In the genomic region with DNA sequence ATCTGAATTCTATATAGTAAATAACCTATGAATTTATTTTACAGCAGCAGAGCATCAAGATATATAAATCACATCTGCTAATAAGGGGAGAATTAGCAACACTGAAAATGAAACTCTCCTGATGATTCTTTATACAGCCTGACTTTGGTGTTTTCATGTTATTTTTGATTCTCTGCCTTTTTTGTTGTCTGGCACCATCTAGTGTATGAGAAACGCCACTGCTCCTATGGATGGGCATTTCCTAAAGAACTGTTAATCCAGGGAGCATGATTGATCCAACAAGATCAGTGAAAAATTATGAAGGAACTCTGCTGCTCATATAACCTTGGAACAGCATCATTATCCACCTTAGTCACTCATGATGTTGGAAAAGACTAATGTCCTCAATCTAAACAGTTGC, we compare ENCODE assay signal across 9 mouse cellular contexts. TPM values are rescaled to one million over a fixed set of nuclear protein-coding genes. Genes with fewer than 3 reads are reported as not detected.
DNase-seq lines count a peak whose midpoint lies in the region; ATAC-seq and TF ChIP-seq lines count a peak whose summit lies in the region.
"Had no signal": no experiment of that assay in that cellular context is flagged by ENCODE, and none has a peak within 500 bp of the region (broad histone marks: within the 10 kb centered on the region; RNA-seq: fewer than 3 reads in every experiment).

No protein-coding gene starts in this region.

- H3K9ac ChIP-seq in liver, postnatal 0 days (replicated peaks) = no peak overlapping the region
- H3K9ac ChIP-seq in liver, embryonic 12.5 days = no peak overlapping the region
- no peak overlapping the region for H3K9ac ChIP-seq in kidney, postnatal 0 days (ENCODE audit: low read depth, low read length)
- H3K9ac ChIP-seq in midbrain, embryonic 12.5 days (replicated peaks) = no peak overlapping the region

- no peak overlapping the region for H3K4me2 ChIP-seq in liver, postnatal 0 days (ENCODE audit: low read depth, low read length)
- H3K4me2 ChIP-seq in liver, embryonic 12.5 days = no peak overlapping the region
- H3K4me2 ChIP-seq in kidney, postnatal 0 days (ENCODE audit: low read length) = no peak overlapping the region
- no peak overlapping the region for H3K4me2 ChIP-seq in midbrain, embryonic 12.5 days (replicated peaks)

- ATAC-seq in liver, postnatal 0 days = no peak
- no peak for ATAC-seq in liver, embryonic 12.5 days
- peak; percentile 39; the same call in 1 of the 2 replicates for ATAC-seq in erythroid progenitor cell, adult 5-6 weeks (replicated peaks; ENCODE audit: low FRiP score, poor library complexity, severe bottlenecking)
- ATAC-seq in kidney, postnatal 0 days (replicated peaks; ENCODE audit: low FRiP score, low read depth) = no peak
- ATAC-seq in midbrain, embryonic 12.5 days (ENCODE audit: low FRiP score, low read depth) = peak; percentile 60; the same call in 1 of the 2 replicates

- no peaks in the 10 kb centered on the region for H3K9me3 ChIP-seq in liver, postnatal 0 days (ENCODE audit: low read length)
- H3K9me3 ChIP-seq in liver, embryonic 12.5 days (replicated peaks) = no peaks in the 10 kb centered on the region
- H3K9me3 ChIP-seq in kidney, postnatal 0 days (replicated peaks; ENCODE audit: low read length) = no peaks in the 10 kb centered on the region
- no peaks in the 10 kb centered on the region for H3K9me3 ChIP-seq in midbrain, embryonic 12.5 days

- no peaks in the 10 kb centered on the region for H3K4me1 ChIP-seq in liver, postnatal 0 days (ENCODE audit: insufficient read depth)
- no peaks in the 10 kb centered on the region for H3K4me1 ChIP-seq in liver, embryonic 12.5 days
- H3K4me1 ChIP-seq in kidney, postnatal 0 days (replicated peaks; ENCODE audit: insufficient read depth, low read length) = no peaks in the 10 kb centered on the region
- no peaks in the 10 kb centered on the region for H3K4me1 ChIP-seq in midbrain, embryonic 12.5 days

- no peak for TF ChIP-seq EP300 in liver, postnatal 0 days (IDR thresholded peaks at IDR 0.05; ENCODE audit: low read depth)

- peak; percentile 81 for TF ChIP-seq CTCF in liver, postnatal 0 days (IDR thresholded peaks at IDR 0.05; ENCODE audit: low read depth)
- TF ChIP-seq CTCF in kidney, postnatal 0 days (IDR thresholded peaks at IDR 0.05; ENCODE audit: low read depth) = peak; percentile 91

- intact Hi-C loops in gastrocnemius, postnatal 36 days (cut with DNase I) = loop anchor here (5.0 kb wide), 1 partner anchor 170 kb away; no protein-coding TSS in a partner anchor

- WGBS in liver, postnatal 0 days (ENCODE audit: insufficient replicate concordance) = 4% methylated on average over 1 of the region's 1 CpGs
- WGBS in liver, embryonic 12.5 days (ENCODE audit: insufficient replicate concordance) = 0% methylated on average over 1 of the region's 1 CpGs
- 0% methylated on average over 1 of the region's 1 CpGs for WGBS in kidney, postnatal 0 days
- WGBS in midbrain, embryonic 12.5 days = 5% methylated on average over 1 of the region's 1 CpGs

- no peaks in the 10 kb centered on the region for H3K36me3 ChIP-seq in liver, postnatal 0 days (replicated peaks; ENCODE audit: insufficient read depth, low read length)
- no peaks in the 10 kb centered on the region for H3K36me3 ChIP-seq in liver, embryonic 12.5 days
- H3K36me3 ChIP-seq in kidney, postnatal 0 days (ENCODE audit: insufficient read depth, low read length) = no peaks in the 10 kb centered on the region
- no peaks in the 10 kb centered on the region for H3K36me3 ChIP-seq in midbrain, embryonic 12.5 days

- no peaks in the 10 kb centered on the region for H3K27me3 ChIP-seq in liver, postnatal 0 days (ENCODE audit: insufficient read depth, low read length)
- no peaks in the 10 kb centered on the region for H3K27me3 ChIP-seq in liver, embryonic 12.5 days (replicated peaks)
- H3K27me3 ChIP-seq in kidney, postnatal 0 days (ENCODE audit: insufficient read depth, low read length) = no peaks in the 10 kb centered on the region
- no peaks in the 10 kb centered on the region for H3K27me3 ChIP-seq in midbrain, embryonic 12.5 days

- no peak overlapping the region for H3K4me3 ChIP-seq in liver, postnatal 0 days (ENCODE audit: low read depth, low read length)
- H3K4me3 ChIP-seq in liver, embryonic 12.5 days = no peak overlapping the region
- H3K4me3 ChIP-seq in kidney, postnatal 0 days (replicated peaks; ENCODE audit: low read depth, low read length) = no peak overlapping the region
- H3K4me3 ChIP-seq in midbrain, embryonic 12.5 days = no peak overlapping the region

- no peak for DNase-seq in liver, postnatal 0 days
- peak; percentile 47 for DNase-seq in R1 (ENCODE audit: low read depth, low spot score)
- DNase-seq in kidney, postnatal 0 days (ENCODE audit: low spot score) = peak; percentile 76
- no peak for DNase-seq in gastrocnemius, postnatal 36 days
- DNase-seq in gastrocnemius, postnatal 25 days = no peak

- no peak overlapping the region for H3K27ac ChIP-seq in liver, postnatal 0 days (ENCODE audit: low read depth)
- H3K27ac ChIP-seq in liver, embryonic 12.5 days = no peak overlapping the region
- no peak overlapping the region for H3K27ac ChIP-seq in kidney, postnatal 0 days
- no peak overlapping the region for H3K27ac ChIP-seq in midbrain, embryonic 12.5 days (replicated peaks)
- H3K27ac ChIP-seq: macrophage had no signal

RNA-seq across cellular contexts. Expression of a gene that starts 59.3 kb away (rescaled TPM):
- 2.5 and 2.7 TPM in 2 replicates for polyA plus RNA-seq in liver, postnatal 0 days (2015; fragmentation: Nextera tagmentation; extraction: Ambion mirVana)
- 2.6 and 3.0 TPM in 2 replicates for polyA plus RNA-seq in liver, embryonic 12.5 days (2016; fragmentation: Nextera tagmentation; extraction: Ambion mirVana)
- total RNA-seq in erythroid progenitor cell, adult 5-6 weeks (2015; ENCODE audit: low replicate concordance) = 7.6 and 15.1 TPM in 2 replicates
- 2.3 and 19.8 TPM in 2 replicates for total RNA-seq in erythroid progenitor cell, adult 5-6 weeks (2017; ENCODE audit: low replicate concordance)
- 11.8 and 12.7 TPM in 2 replicates for polyA plus RNA-seq in kidney, postnatal 0 days (2015; fragmentation: Nextera tagmentation; extraction: Ambion mirVana)
- polyA plus RNA-seq in midbrain, embryonic 12.5 days (2016; fragmentation: Nextera tagmentation; extraction: Ambion mirVana) = 15.9 and 17.3 TPM in 2 replicates
- total RNA-seq in gastrocnemius, postnatal 36 days (2021) = 10 to 100 TPM; 22.2 to 46.1 TPM
- 10 to 100 TPM; 30.2 to 51.7 TPM for total RNA-seq in gastrocnemius, postnatal 25 days (2021)

Comparison
In these comparisons a context has a peak if more than half of its experiments do, and no peak if none do; other contexts are left out.
1. ATAC-seq: peak in erythroid progenitor cell, adult 5-6 weeks (single experiment) and midbrain, embryonic 12.5 days (single experiment); none in liver, postnatal 0 days (single experiment), liver, embryonic 12.5 days (single experiment) and kidney, postnatal 0 days (single experiment).
2. DNase-seq: peak in R1 (single experiment) and kidney, postnatal 0 days (single experiment); none in liver, postnatal 0 days (single experiment), gastrocnemius, postnatal 36 days (0 of 2) and gastrocnemius, postnatal 25 days (single experiment).